11 mouse cellular contexts compared by ENCODE assay signal in genomic region chr16:33886665-33887064, GRCm38 (mm10). TPM values are rescaled to one million over a fixed set of nuclear protein-coding genes. Genes with fewer than 3 reads are reported as not detected.
A peak's percentile ranks its signal among the peaks of the same experiment; 100 is the strongest.
DNase-seq lines count a peak whose midpoint lies in the region; ATAC-seq and TF ChIP-seq lines count a peak whose summit lies in the region.
"Had no signal": no experiment of that assay in that cellular context is flagged by ENCODE, and none has a peak within 500 bp of the region (broad histone marks: within the 10 kb centered on the region; RNA-seq: fewer than 3 reads in every experiment).

No protein-coding gene starts in this region.

- no peak for ATAC-seq in liver, embryonic 16.5 days (ENCODE audit: low read depth)
- ATAC-seq in liver, embryonic 11.5 days (replicated peaks; ENCODE audit: low FRiP score): no peak
- ATAC-seq in lung, postnatal 0 days: no peak
- no peak for ATAC-seq in megakaryocyte-erythroid progenitor cell, adult 5-6 weeks (replicated peaks; ENCODE audit: low FRiP score, low TSS enrichment, poor library complexity, severe bottlenecking)

- no peaks in the 10 kb centered on the region for H3K9me3 ChIP-seq in liver, embryonic 16.5 days (replicated peaks; ENCODE audit: control insufficient read depth, low read length)
- H3K9me3 ChIP-seq in liver, embryonic 11.5 days (ENCODE audit: control insufficient read depth, low read length): no peaks in the 10 kb centered on the region
- H3K9me3 ChIP-seq in lung, postnatal 0 days (ENCODE audit: low read length): no peaks in the 10 kb centered on the region
- H3K9me3 ChIP-seq: hindbrain, embryonic 10.5 days had no signal

- H3K36me3 ChIP-seq in liver, embryonic 16.5 days (ENCODE audit: control insufficient read depth, insufficient read depth): no peaks in the 10 kb centered on the region
- no peaks in the 10 kb centered on the region for H3K36me3 ChIP-seq in liver, embryonic 11.5 days (ENCODE audit: control insufficient read depth, insufficient read depth, low read length)
- no peaks in the 10 kb centered on the region for H3K36me3 ChIP-seq in lung, postnatal 0 days (ENCODE audit: insufficient read depth, low read length)
- H3K36me3 ChIP-seq: hindbrain, embryonic 10.5 days had no signal

- WGBS in liver, embryonic 16.5 days (ENCODE audit: insufficient replicate concordance): 11% methylated on average over 6 of the region's 6 CpGs
- WGBS in liver, embryonic 11.5 days: 22% methylated on average over 6 of the region's 6 CpGs
- 19% methylated on average over 6 of the region's 6 CpGs for WGBS in lung, postnatal 0 days

- H3K4me2 ChIP-seq in liver, embryonic 16.5 days (ENCODE audit: low read depth, low read length): no peak overlapping the region
- H3K4me2 ChIP-seq in liver, embryonic 11.5 days: no peak overlapping the region
- H3K4me2 ChIP-seq in lung, postnatal 0 days (replicated peaks; ENCODE audit: low read depth, low read length): no peak overlapping the region

- H3K4me1 ChIP-seq in liver, embryonic 16.5 days (ENCODE audit: control insufficient read depth, low read depth, low read length): peaks cover 25% of the 10 kb centered on the region
- peaks cover 6% of the 10 kb centered on the region; the same call in 1 of the 2 replicates for H3K4me1 ChIP-seq in liver, embryonic 11.5 days (replicated peaks; ENCODE audit: control insufficient read depth, insufficient read depth, low read length)
- H3K4me1 ChIP-seq in lung, postnatal 0 days (ENCODE audit: insufficient read depth, low read depth, low read length): peaks cover 2% of the 10 kb centered on the region; the same call in 1 of the 2 replicates

- TF ChIP-seq EP300 in lung, postnatal 0 days (IDR thresholded peaks at IDR 0.05): no peak

- no peak overlapping the region for H3K4me3 ChIP-seq in liver, embryonic 16.5 days (ENCODE audit: low read depth, low read length)
- H3K4me3 ChIP-seq in liver, embryonic 11.5 days (ENCODE audit: low read depth, low read length): no peak overlapping the region
- no peak overlapping the region for H3K4me3 ChIP-seq in lung, postnatal 0 days (ENCODE audit: low read depth, low read length)
- H3K4me3 ChIP-seq: hindbrain, embryonic 10.5 days; left cerebral cortex, adult 2 months had no signal

- peak overlapping the region; percentile 53; the same call in 1 of the 2 replicates for H3K27ac ChIP-seq in liver, embryonic 16.5 days (ENCODE audit: low read length)
- H3K27ac ChIP-seq in liver, embryonic 11.5 days (ENCODE audit: low read depth, low read length): no peak overlapping the region
- peak overlapping the region; percentile 14; the same call in 1 of the 2 replicates for H3K27ac ChIP-seq in lung, postnatal 0 days (ENCODE audit: low read length)
- H3K27ac ChIP-seq: hindbrain, embryonic 10.5 days; left cerebral cortex, adult 2 months had no signal

- no peaks in the 10 kb centered on the region for H3K27me3 ChIP-seq in liver, embryonic 16.5 days (ENCODE audit: control insufficient read depth, insufficient read depth, low read depth, low read length)
- H3K27me3 ChIP-seq in liver, embryonic 11.5 days (replicated peaks; ENCODE audit: control insufficient read depth, insufficient read depth, low read length): no peaks in the 10 kb centered on the region
- no peaks in the 10 kb centered on the region for H3K27me3 ChIP-seq in lung, postnatal 0 days (replicated peaks; ENCODE audit: insufficient read depth, low read length)

- no peak for TF ChIP-seq CTCF in lung, postnatal 0 days (IDR thresholded peaks at IDR 0.05)

- no peak overlapping the region for H3K9ac ChIP-seq in liver, embryonic 16.5 days (ENCODE audit: low read depth, low read length)
- no peak overlapping the region for H3K9ac ChIP-seq in liver, embryonic 11.5 days (ENCODE audit: low read depth, low read length)
- H3K9ac ChIP-seq in lung, postnatal 0 days (replicated peaks; ENCODE audit: low read depth): no peak overlapping the region

- peak; percentile 42 to 49 for DNase-seq in adrenal gland, postnatal 36 days
- DNase-seq in adrenal gland, postnatal 4 days (ENCODE audit: low spot score in 2 of 2): no peak
- no peak for DNase-seq in liver, embryonic 11.5 days (ENCODE audit: low spot score)
- DNase-seq in lung, postnatal 0 days (ENCODE audit: low spot score): peak; percentile 50
- DNase-seq in cerebellum, postnatal 4 days (ENCODE audit: low spot score in 2 of 2): no peak
- DNase-seq in c-Kit-positive CD71-positive TER-119-positive erythroid progenitor cells, embryonic 14.5 days (ENCODE audit: low spot score): no peak
- DNase-seq: gastrocnemius, postnatal 10 days had no signal

RNA-seq across cellular contexts. Expression of gene Itgb5, which starts 57.2 kb away (rescaled TPM):
- total RNA-seq in adrenal gland, postnatal 36 days (2021): 100 to 1,000 TPM; 178 to 230 TPM
- total RNA-seq in adrenal gland, postnatal 4 days (2021): 100 to 1,000 TPM; 173 to 175 TPM
- 4.6 and 4.9 TPM in 2 replicates for polyA plus RNA-seq in liver, embryonic 16.5 days (2015; fragmentation: Nextera tagmentation; extraction: Ambion mirVana)
- polyA plus RNA-seq in liver, embryonic 11.5 days (2014; fragmentation: Nextera tagmentation; extraction: Ambion mirVana): 24.8 and 25.0 TPM in 2 replicates
- polyA plus RNA-seq in lung, postnatal 0 days (2015; fragmentation: Nextera tagmentation; extraction: Ambion mirVana): 34.5 and 39.4 TPM in 2 replicates
- total RNA-seq in megakaryocyte-erythroid progenitor cell, adult 5-6 weeks (2014; fragmentation: Nextera tagmentation): not detected in 2 replicates
- 0.47 and 0.53 TPM in 2 replicates for total RNA-seq in megakaryocyte-erythroid progenitor cell, adult 5-6 weeks (2017)

Comparison
In these comparisons a context has a peak if more than half of its experiments do, and no peak if none do; other contexts are left out.
1. DNase-seq: peak in adrenal gland, postnatal 36 days (2 of 2) and lung, postnatal 0 days (single experiment); none in adrenal gland, postnatal 4 days (0 of 2), liver, embryonic 11.5 days (single experiment), cerebellum, postnatal 4 days (0 of 2) and c-Kit-positive CD71-positive TER-119-positive erythroid progenitor cells, embryonic 14.5 days (single experiment).
2. RNA of gene Itgb5, which starts 57.2 kb away (total RNA-seq): 178 to 230 TPM in adrenal gland, postnatal 36 days and 173 to 175 TPM in adrenal gland, postnatal 4 days; 0.47 to 0.53 TPM in megakaryocyte-erythroid progenitor cell, adult 5-6 weeks; every median in the first group is over 100 times any median in the second.